Mouse (Mus musculus) heart, adult 2 months (tissue): Measurements from ENCODE around the gene Zfhx3. TPM values are rescaled to one million over a fixed set of nuclear protein-coding genes. Genes with fewer than 3 reads are reported as not detected.

Source experiments
- DNase-seq, 2 experiments: peaks; one replicate each; pipeline ENCODE4 v3.0.0; 2021
- H3K27ac ChIP-seq: fragments of 200-600 bp; 2 replicates; pipeline ENCODE4 v1.8.1; 2022
- H3K27me3 ChIP-seq: fragments of 200-500 bp; 2 replicates; pipeline ENCODE4 v1.6.1; 2012; ENCODE audit warnings: mild to moderate bottlenecking, low read length, inconsistent platforms, mixed read lengths; ENCODE audit not compliant: control insufficient read depth, insufficient read depth
- H3K36me3 ChIP-seq: fragments of 200-500 bp; 2 replicates; pipeline ENCODE4 v1.6.1; 2012; ENCODE audit warnings: low read length, inconsistent platforms; ENCODE audit not compliant: control insufficient read depth, insufficient read depth
- H3K4me1 ChIP-seq: fragments of 200-500 bp; 2 replicates; pipeline ENCODE4 v1.6.1; 2011; ENCODE audit warnings: low read length; ENCODE audit not compliant: control insufficient read depth, insufficient read depth
- H3K4me3 ChIP-seq: fragments of 200-600 bp; 2 replicates; pipeline ENCODE4 v1.8.1; 2022
- H3K79me2 ChIP-seq: fragments of 200-500 bp; replicated peaks from 2 replicates; pipeline ENCODE4 v1.6.1; 2012; ENCODE audit warnings: mild to moderate bottlenecking, inconsistent platforms, low read length, moderate library complexity, mixed read lengths; ENCODE audit not compliant: control insufficient read depth, insufficient read depth
- H3K9ac ChIP-seq: fragments of 200-500 bp; 2 replicates; pipeline ENCODE4 v1.6.1; 2012; ENCODE audit warnings: low read depth, mild to moderate bottlenecking, control low read depth, inconsistent platforms, low read length, mixed read lengths
- CTCF ChIP-seq: fragments of 200-600 bp; IDR thresholded peaks from 2 replicates; pipeline ENCODE4 v1.8.1; 2022; ENCODE audit warnings: antibody characterized with exemption, mild to moderate bottlenecking, moderate library complexity
- EP300 ChIP-seq: fragments of 200-500 bp; IDR thresholded peaks from 2 replicates; pipeline ENCODE4 v1.6.1; 2011; ENCODE audit warnings: low read depth, low read length, control low read depth; ENCODE audit not compliant: insufficient read depth
- POLR2A ChIP-seq: fragments of 200-500 bp; IDR thresholded peaks from 2 replicates; pipeline ENCODE4 v1.6.1; 2011; ENCODE audit warnings: mild to moderate bottlenecking, low read depth, low read length, control low read depth; ENCODE audit not compliant: insufficient read depth
- WGBS: fragments of 180-500 bp; shearing (Covaris S2); methylation state at CpG from one replicate; pipeline ENCODE4 v1.1.7; 2018; 5-methylcytosine and 5-hydroxymethylcytosine counted together
- intact Hi-C: fragments of 180-260 bp; cut with DNase I; formaldehyde crosslinking; loops from one replicate; pipeline ENCODE4 v1.15.1; 2025
- polyA plus RNA-seq: library from polyadenylated mRNA; depleted of rRNA; stranded (reverse); fragments of >200 nt; gene quantifications from 2 replicates; pipeline ENCODE4 v1.2.3, GENCODE M21; 2012
- total RNA-seq, 2 experiments: library from RNA; stranded (reverse); gene quantifications; 2 replicates each; pipeline ENCODE4 v1.2.3; 2021

Gene Zfhx3
- total and polyA plus RNA-seq, 3 experiments, result 1.8 to 8.3 (median 6.9) TPM

GRCm38 (mm10) chr8:108535121-108535876, 592.9 kb downstream of the Zfhx3 start:
- intact Hi-C loops, result no loop called here
- WGBS, result 78% methylated on average over 16 of the region's 16 CpGs
- TF ChIP-seq CTCF (no peak), POLR2A (no peak), EP300 (no peak)

DNA sequence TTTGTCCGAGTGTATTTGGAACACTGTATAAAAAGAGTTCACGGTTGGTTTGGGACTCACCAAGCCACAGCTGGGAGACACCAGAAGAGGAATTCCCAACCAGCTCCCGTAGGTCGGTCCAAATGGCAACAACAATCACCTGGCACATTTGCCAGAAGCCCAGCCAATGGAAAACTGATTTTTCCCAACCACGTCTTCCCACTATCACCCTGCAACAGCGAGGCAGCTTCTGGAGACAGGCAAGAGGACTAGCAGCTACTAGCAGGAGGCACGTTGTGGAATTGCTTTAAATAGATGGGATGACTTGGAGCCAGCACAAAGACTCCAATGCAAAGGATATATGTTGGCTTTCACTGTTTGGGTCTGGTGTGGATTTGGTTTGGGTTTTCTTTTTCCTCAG, 593.7 kb downstream of the Zfhx3 start:
- Histone ChIP-seq H3K27me3 (no peaks in the 10 kb centered on the region; the same call in 1 of the 2 replicates), H3K9ac (no peak overlapping the region), H3K4me3 (no peak overlapping the region), H3K4me1 (no peaks in the 10 kb centered on the region), H3K79me2 (no peaks in the 10 kb centered on the region), H3K36me3 (no peaks in the 10 kb centered on the region), H3K27ac (no peak overlapping the region)
- TF ChIP-seq POLR2A (no peak), CTCF (no peak), EP300 (no peak)
- DNase-seq, result no peak
- WGBS, result 66% methylated on average over 7 of the region's 7 CpGs
- intact Hi-C loops, result no loop called here

More at GRCm38 (mm10) chr8:108535121-108535876, 592.9 kb downstream of the Zfhx3 start:
- DNase-seq, result no peak
- Histone ChIP-seq H3K27me3 (no peaks in the 10 kb centered on the region; the same call in 1 of the 2 replicates), H3K27ac (no peak overlapping the region), H3K9ac (no peak overlapping the region), H3K4me1 (no peaks in the 10 kb centered on the region), H3K79me2 (no peaks in the 10 kb centered on the region), H3K36me3 (no peaks in the 10 kb centered on the region), H3K4me3 (no peak overlapping the region)

GRCm38 (mm10) chr8:108536911-108537351, 594.5 kb downstream of the Zfhx3 start:
- Histone ChIP-seq H3K4me1 (no peaks in the 10 kb centered on the region), H3K27me3 (no peaks in the 10 kb centered on the region; the same call in 1 of the 2 replicates), H3K79me2 (no peaks in the 10 kb centered on the region), H3K4me3 (no peak overlapping the region), H3K36me3 (no peaks in the 10 kb centered on the region), H3K27ac (no peak overlapping the region), H3K9ac (no peak overlapping the region)
- TF ChIP-seq EP300 (no peak), POLR2A (no peak), CTCF (no peak)
- intact Hi-C loops, result no loop called here
- WGBS, result 71% methylated on average over 15 of the region's 15 CpGs
- DNase-seq, result no peak

- Histone ChIP-seq H3K9ac (no peak overlapping the region), H3K27me3 (no peaks in the 10 kb centered on the region; the same call in 1 of the 2 replicates), H3K79me2 (no peaks in the 10 kb centered on the region), H3K27ac (no peak overlapping the region), H3K36me3 (no peaks in the 10 kb centered on the region), H3K4me3 (no peak overlapping the region), H3K4me1 (no peaks in the 10 kb centered on the region)
- 61% methylated on average over 25 of the region's 25 CpGs for WGBS
- TF ChIP-seq EP300 (no peak), POLR2A (no peak), CTCF (no peak)
- no peak for DNase-seq
- intact Hi-C loops, result no loop called here
These were observed 595.5 kb downstream of the Zfhx3 start for GRCm38 (mm10) chr8:108537686-108538551.

GRCm38 (mm10) chr8:108538929-108539555, 596.6 kb downstream of the Zfhx3 start:
- Histone ChIP-seq H3K4me1 (no peaks in the 10 kb centered on the region), H3K36me3 (no peaks in the 10 kb centered on the region), H3K9ac (no peak overlapping the region), H3K27me3 (no peaks in the 10 kb centered on the region; the same call in 1 of the 2 replicates), H3K27ac (no peak overlapping the region), H3K4me3 (no peak overlapping the region), H3K79me2 (no peaks in the 10 kb centered on the region)
- TF ChIP-seq POLR2A (no peak), CTCF (no peak), EP300 (no peak)
- no peak for DNase-seq
- intact Hi-C loops, result no loop called here
- 24% methylated on average over 8 of the region's 8 CpGs for WGBS
